ENCODE assay signal across 8 mouse cellular contexts in genomic region chr2:32714117-32714986, GRCm38 (mm10). TPM values are rescaled to one million over a fixed set of nuclear protein-coding genes. Genes with fewer than 3 reads are reported as not detected.
DNase-seq lines count a peak whose midpoint lies in the region; ATAC-seq and TF ChIP-seq lines count a peak whose summit lies in the region.

No protein-coding gene starts in this region.

- ATAC-seq in erythroblast, adult 5-6 weeks (replicated peaks; ENCODE audit: low FRiP score, poor library complexity, severe bottlenecking) = no peak
- no peak for ATAC-seq in intestine, embryonic 14.5 days (replicated peaks; ENCODE audit: low FRiP score, low TSS enrichment, low read depth)

- H3K27ac ChIP-seq in intestine, embryonic 14.5 days (ENCODE audit: low read depth) = peak overlapping the region; percentile 94; the same call in 1 of the 2 replicates
- H3K27ac ChIP-seq in small intestine, adult 2 months (ENCODE audit: insufficient read depth, low read depth, low read length) = peak overlapping the region; percentile 80

- WGBS in intestine, embryonic 14.5 days = 47% methylated on average over 11 of the region's 11 CpGs
- WGBS in small intestine, adult 2 months = 30% methylated on average over 11 of the region's 11 CpGs

- peak overlapping the region; percentile 53; the same call in 1 of the 2 replicates for H3K4me2 ChIP-seq in intestine, embryonic 14.5 days (ENCODE audit: low read length)

- no peak for TF ChIP-seq POLR2A in small intestine, adult 2 months (IDR thresholded peaks at IDR 0.05; ENCODE audit: low read depth, low read length)

- no peaks in the 10 kb centered on the region for H3K9me3 ChIP-seq in erythroblast, embryonic 14.5 days (ENCODE audit: control insufficient read depth, low read length)
- H3K9me3 ChIP-seq in intestine, embryonic 14.5 days (ENCODE audit: control insufficient read depth, low read length) = no peaks in the 10 kb centered on the region

- peaks cover 2% of the 10 kb centered on the region; the same call in 1 of the 2 replicates for H3K27me3 ChIP-seq in erythroblast, embryonic 14.5 days (ENCODE audit: control insufficient read depth)
- no peaks in the 10 kb centered on the region for H3K27me3 ChIP-seq in intestine, embryonic 14.5 days (replicated peaks; ENCODE audit: control insufficient read depth, insufficient read depth, low read length)
- no peaks in the 10 kb centered on the region for H3K27me3 ChIP-seq in small intestine, adult 2 months (ENCODE audit: control insufficient read depth, insufficient read depth, low read length)

- DNase-seq in spleen, postnatal 36 days (ENCODE audit: low spot score in 2 of 2) = peak; percentile 50 to 63
- no peak for DNase-seq in spleen, postnatal 10 days (ENCODE audit: low spot score in 2 of 2)
- no peak for DNase-seq in intestine, embryonic 14.5 days (ENCODE audit: low spot score)
- no peak for DNase-seq in adrenal gland, adult 8-10 months
- DNase-seq in ovary, postnatal 14 days (ENCODE audit: low spot score) = no peak

- peaks cover 38% of the 10 kb centered on the region for H3K4me1 ChIP-seq in erythroblast, embryonic 14.5 days (ENCODE audit: control insufficient read depth)
- peaks cover 23% of the 10 kb centered on the region for H3K4me1 ChIP-seq in intestine, embryonic 14.5 days (replicated peaks; ENCODE audit: control insufficient read depth, insufficient read depth, low read length)
- peaks cover 16% of the 10 kb centered on the region; the same call in 1 of the 2 replicates for H3K4me1 ChIP-seq in small intestine, adult 2 months (ENCODE audit: control insufficient read depth, insufficient read depth, insufficient read length, low read length)

- peaks cover 23% of the 10 kb centered on the region for H3K36me3 ChIP-seq in erythroblast, embryonic 14.5 days (ENCODE audit: control insufficient read depth)
- peaks cover 18% of the 10 kb centered on the region for H3K36me3 ChIP-seq in intestine, embryonic 14.5 days (ENCODE audit: control insufficient read depth, insufficient read depth, low read length)
- peaks cover 15% of the 10 kb centered on the region for H3K36me3 ChIP-seq in small intestine, adult 2 months (ENCODE audit: control insufficient read depth, insufficient read depth, low read length)

- H3K4me3 ChIP-seq in erythroblast, embryonic 14.5 days (replicated peaks) = peak overlapping the region; percentile 92
- 0 out of 2 replicates have a peak overlapping the region, but pooled peaks have one; percentile 92 for H3K4me3 ChIP-seq in intestine, embryonic 14.5 days (ENCODE audit: low read depth, low read length)
- no peak overlapping the region for H3K4me3 ChIP-seq in small intestine, adult 2 months (ENCODE audit: low read depth, low read length)

- no peak overlapping the region for H3K9ac ChIP-seq in intestine, embryonic 14.5 days (ENCODE audit: low read length)

- TF ChIP-seq CTCF in small intestine, adult 2 months (IDR thresholded peaks at IDR 0.05; ENCODE audit: extremely low read depth, insufficient read length, insufficient replicate concordance, low read depth, low read length) = no peak

RNA-seq across cellular contexts. Expression of gene Cdk9, which starts 1.5 kb away (rescaled TPM):
- 6.1 and 10.2 TPM in 2 replicates for polyA plus RNA-seq in erythroblast, embryonic 14.5 days (2012)
- 15.0 and 25.9 TPM in 2 replicates for total RNA-seq in erythroblast, adult 5-6 weeks (2015; ENCODE audit: low replicate concordance)
- total RNA-seq in erythroblast, adult 5-6 weeks (2017; ENCODE audit: low replicate concordance) = 18.1 and 19.5 TPM in 2 replicates
- 83.8 and 85.2 TPM in 2 replicates for polyA plus RNA-seq in intestine, embryonic 14.5 days (2014; fragmentation: Nextera tagmentation; extraction: Ambion mirVana)
- polyA plus RNA-seq in small intestine, adult 2 months (2012; rRNA removed) = 41.9 and 89.9 TPM in 2 replicates
- total RNA-seq in adrenal gland, adult 8-10 months (2022) = 100 to 1,000 TPM in 1 of 4 experiments, 10 to 100 TPM in 3; 80.8 to 110 (median 92.1) TPM

RNA-seq across cellular contexts. Expression of gene Sh2d3c, which starts 6.5 kb away (rescaled TPM):
- 0.04 and 0.06 TPM in 2 replicates for polyA plus RNA-seq in erythroblast, embryonic 14.5 days (2012)
- 15.4 and 23.2 TPM in 2 replicates for total RNA-seq in erythroblast, adult 5-6 weeks (2015; ENCODE audit: low replicate concordance)
- 5.2 and 6.4 TPM in 2 replicates for total RNA-seq in erythroblast, adult 5-6 weeks (2017; ENCODE audit: low replicate concordance)
- polyA plus RNA-seq in intestine, embryonic 14.5 days (2014; fragmentation: Nextera tagmentation; extraction: Ambion mirVana) = 32.5 and 32.7 TPM in 2 replicates
- 10.9 and 25.3 TPM in 2 replicates for polyA plus RNA-seq in small intestine, adult 2 months (2012; rRNA removed)
- total RNA-seq in adrenal gland, adult 8-10 months (2022) = 10 to 100 TPM; 12.4 to 23.9 (median 18.0) TPM

RNA-seq across cellular contexts. Expression of gene Fpgs, which starts 10.4 kb away (rescaled TPM):
- polyA plus RNA-seq in erythroblast, embryonic 14.5 days (2012) = 1.0 and 1.2 TPM in 2 replicates
- total RNA-seq in erythroblast, adult 5-6 weeks (2015; ENCODE audit: low replicate concordance) = 1.3 and 4.0 TPM in 2 replicates
- total RNA-seq in erythroblast, adult 5-6 weeks (2017; ENCODE audit: low replicate concordance) = 2.1 and 6.6 TPM in 2 replicates
- polyA plus RNA-seq in intestine, embryonic 14.5 days (2014; fragmentation: Nextera tagmentation; extraction: Ambion mirVana) = 32.9 and 35.6 TPM in 2 replicates
- polyA plus RNA-seq in small intestine, adult 2 months (2012; rRNA removed) = 25.6 and 26.0 TPM in 2 replicates
- 10 to 100 TPM; 10.8 to 22.2 (median 18.7) TPM for total RNA-seq in adrenal gland, adult 8-10 months (2022)

RNA-seq across cellular contexts. Expression of gene 6330409D20Rik, which starts 26.5 kb away (rescaled TPM):
- not detected in 2 replicates for polyA plus RNA-seq in erythroblast, embryonic 14.5 days (2012)
- not detected in 2 replicates for total RNA-seq in erythroblast, adult 5-6 weeks (2015; ENCODE audit: low replicate concordance)
- total RNA-seq in erythroblast, adult 5-6 weeks (2017; ENCODE audit: low replicate concordance) = not detected in 2 replicates
- 0.38 and 0.75 TPM in 2 replicates for polyA plus RNA-seq in intestine, embryonic 14.5 days (2014; fragmentation: Nextera tagmentation; extraction: Ambion mirVana)
- polyA plus RNA-seq in small intestine, adult 2 months (2012; rRNA removed) = not detected in 2 replicates
- total RNA-seq in adrenal gland, adult 8-10 months (2022) = not detected

RNA-seq across cellular contexts. Expression of gene Tor2a, which starts 42.7 kb away (rescaled TPM):
- 1.5 and 2.4 TPM in 2 replicates for polyA plus RNA-seq in erythroblast, embryonic 14.5 days (2012)
- 10.4 and 11.3 TPM in 2 replicates for total RNA-seq in erythroblast, adult 5-6 weeks (2015; ENCODE audit: low replicate concordance)
- total RNA-seq in erythroblast, adult 5-6 weeks (2017; ENCODE audit: low replicate concordance) = 4.7 and 8.8 TPM in 2 replicates
- 71.1 and 74.8 TPM in 2 replicates for polyA plus RNA-seq in intestine, embryonic 14.5 days (2014; fragmentation: Nextera tagmentation; extraction: Ambion mirVana)
- polyA plus RNA-seq in small intestine, adult 2 months (2012; rRNA removed) = 86.2 and 133 TPM in 2 replicates
- 10 to 100 TPM; 22.6 to 31.1 (median 28.5) TPM for total RNA-seq in adrenal gland, adult 8-10 months (2022)

Comparison
In these comparisons a context has a peak if more than half of its experiments do, and no peak if none do; other contexts are left out.
1. DNase-seq: peak in spleen, postnatal 36 days (2 of 2); none in spleen, postnatal 10 days (0 of 2), intestine, embryonic 14.5 days (single experiment), adrenal gland, adult 8-10 months (single experiment) and ovary, postnatal 14 days (single experiment).
2. RNA of gene Sh2d3c, which starts 6.5 kb away (polyA plus RNA-seq): 32.5 to 32.7 TPM in intestine, embryonic 14.5 days and 10.9 to 25.3 TPM in small intestine, adult 2 months; 0.04 to 0.06 TPM in erythroblast, embryonic 14.5 days; every median in the first group is over 10 times any median in the second.
3. RNA of gene Fpgs, which starts 10.4 kb away (polyA plus RNA-seq): 32.9 to 35.6 TPM in intestine, embryonic 14.5 days and 25.6 to 26.0 TPM in small intestine, adult 2 months; 1.0 to 1.2 TPM in erythroblast, embryonic 14.5 days; every median in the first group is over 10 times any median in the second.